Comparison of ENCODE assay signal across 22 mouse cellular contexts in genomic region chr14:31179677-31180365, GRCm38 (mm10). TPM values are rescaled to one million over a fixed set of nuclear protein-coding genes. Genes with fewer than 3 reads are reported as not detected.
A peak's percentile ranks its signal among the peaks of the same experiment; 100 is the strongest.
DNase-seq lines count a peak whose midpoint lies in the region; ATAC-seq and TF ChIP-seq lines count a peak whose summit lies in the region.
"Had no signal": no experiment of that assay in that cellular context is flagged by ENCODE, and none has a peak within 500 bp of the region (broad histone marks: within the 10 kb centered on the region; RNA-seq: fewer than 3 reads in every experiment).

No protein-coding gene starts in this region.

- no peaks in the 10 kb centered on the region for H3K27me3 ChIP-seq in heart, embryonic 16.5 days (ENCODE audit: control insufficient read depth, insufficient read depth, low read length)
- no peaks in the 10 kb centered on the region for H3K27me3 ChIP-seq in liver, adult 2 months (ENCODE audit: control insufficient read depth, insufficient read depth, low read length)
- H3K27me3 ChIP-seq: forebrain, embryonic 15.5 days; intestine, embryonic 15.5 days; midbrain, embryonic 12.5 days; stomach, embryonic 15.5 days had no signal

- H3K9me3 ChIP-seq in heart, embryonic 16.5 days (replicated peaks; ENCODE audit: control insufficient read depth, low read length), result no peaks in the 10 kb centered on the region
- H3K9me3 ChIP-seq: embryonic facial prominence, embryonic 10.5 days; forebrain, embryonic 15.5 days; G1E; intestine, embryonic 15.5 days; midbrain, embryonic 12.5 days; stomach, embryonic 15.5 days had no signal

- DNase-seq in heart, adult 18-20 months, result no peak
- DNase-seq in liver, adult 2 months (ENCODE audit: extremely low read depth, low read depth, low spot score), result no peak
- no peak for DNase-seq in liver
- peak; percentile 68 for DNase-seq in gastrocnemius, postnatal 14 days
- no peak for DNase-seq in embryo, embryonic 11 days
- DNase-seq: adrenal gland, adult 8-10 months; cerebellum, adult 9-10 months; layer of hippocampus, adult 9-11 months; right cerebral cortex, adult 18-20 months; spleen, adult 18-20 months had no signal

- no peaks in the 10 kb centered on the region for H3K79me2 ChIP-seq in liver, adult 2 months (ENCODE audit: control insufficient read depth, insufficient read depth, low read length)
- H3K79me2 ChIP-seq in macrophage (ENCODE audit: inconsistent target), result peaks cover 80% of the 10 kb centered on the region

- no peak overlapping the region for H3K27ac ChIP-seq in heart, embryonic 16.5 days (ENCODE audit: low read length)
- H3K27ac ChIP-seq in liver, adult 2 months (replicated peaks; ENCODE audit: insufficient read depth, low read depth, low read length), result no peak overlapping the region
- peak overlapping the region; percentile 100 for H3K27ac ChIP-seq in macrophage
- H3K27ac ChIP-seq: forebrain, embryonic 15.5 days; intestine, embryonic 15.5 days; liver, embryonic 14.5 days; midbrain, embryonic 12.5 days; stomach, embryonic 15.5 days had no signal

- H3K4me1 ChIP-seq in heart, embryonic 16.5 days (ENCODE audit: control insufficient read depth, insufficient read depth, low read length), result no peaks in the 10 kb centered on the region
- peaks cover 22% of the 10 kb centered on the region for H3K4me1 ChIP-seq in liver, adult 2 months (ENCODE audit: control insufficient read depth, insufficient read depth, low read length)
- H3K4me1 ChIP-seq: embryonic facial prominence, embryonic 10.5 days; forebrain, embryonic 15.5 days; intestine, embryonic 15.5 days; midbrain, embryonic 12.5 days; stomach, embryonic 15.5 days had no signal

- peaks cover 92% of the 10 kb centered on the region for H3K36me3 ChIP-seq in heart, embryonic 16.5 days (ENCODE audit: control insufficient read depth, insufficient read depth)
- peaks cover 32% of the 10 kb centered on the region for H3K36me3 ChIP-seq in liver, adult 2 months (ENCODE audit: control insufficient read depth, insufficient read depth, low read length)
- peaks cover 64% of the 10 kb centered on the region for H3K36me3 ChIP-seq in macrophage (ENCODE audit: inconsistent target)

- 75% methylated on average over 12 of the region's 12 CpGs for WGBS in heart, embryonic 16.5 days
- 89% methylated on average over 12 of the region's 12 CpGs for WGBS in liver, adult 2 months
- 96% methylated on average over 9 of the region's 12 CpGs for WGBS in macrophage (ENCODE audit: missing documents)

- no peak overlapping the region for H3K9ac ChIP-seq in heart, embryonic 16.5 days (ENCODE audit: low read length)
- no peak overlapping the region for H3K9ac ChIP-seq in liver, adult 2 months (ENCODE audit: low read depth, low read length)
- H3K9ac ChIP-seq: forebrain, embryonic 15.5 days; intestine, embryonic 15.5 days; liver, embryonic 14.5 days; midbrain, embryonic 12.5 days; stomach, embryonic 15.5 days had no signal

- H3K4me2 ChIP-seq in heart, embryonic 16.5 days (ENCODE audit: low read depth, low read length), result no peak overlapping the region
- H3K4me2 ChIP-seq: forebrain, embryonic 15.5 days; intestine, embryonic 15.5 days; midbrain, embryonic 12.5 days; stomach, embryonic 15.5 days had no signal

- ATAC-seq in heart, embryonic 16.5 days (replicated peaks; ENCODE audit: extremely low read depth, insufficient read depth, low FRiP score), result 0 out of 2 replicates have a peak, but pooled peaks have one; percentile 15
- no peak for ATAC-seq in granulocyte monocyte progenitor cell, adult 5-6 weeks (replicated peaks; ENCODE audit: poor library complexity, severe bottlenecking)
- ATAC-seq: forebrain, embryonic 15.5 days; intestine, embryonic 15.5 days had no signal

- 0 out of 2 replicates have a peak, but pooled peaks have one; percentile 2 for TF ChIP-seq POLR2A in liver, adult 2 months (IDR thresholded peaks at IDR 0.05; ENCODE audit: extremely low read depth, insufficient read depth, low read length)

- no peak overlapping the region for H3K4me3 ChIP-seq in heart, embryonic 16.5 days (ENCODE audit: low read length)
- no peak overlapping the region for H3K4me3 ChIP-seq in liver, adult 2 months (ENCODE audit: insufficient read depth, low read depth, low read length)
- H3K4me3 ChIP-seq in macrophage (ENCODE audit: inconsistent target), result no peak overlapping the region
- H3K4me3 ChIP-seq: embryonic facial prominence, embryonic 10.5 days; erythroblast, embryonic 14.5 days; forebrain, embryonic 15.5 days; intestine, embryonic 15.5 days; midbrain, embryonic 12.5 days; stomach, embryonic 15.5 days had no signal

- intact Hi-C loops in gastrocnemius, postnatal 14 days (cut with DNase I; ENCODE audit: low total_unique reads), result loop anchor here (10.0 kb wide), 1 partner anchor 45 kb away; the partner anchor contains the start of gene Nt5dc2

- TF ChIP-seq CTCF in liver, adult 2 months (IDR thresholded peaks at IDR 0.05; ENCODE audit: low read depth, low read length), result no peak

RNA-seq across cellular contexts. Expression of gene Stab1, which starts 11.4 kb away (rescaled TPM):
- 36.6 and 43.8 TPM in 2 replicates for polyA plus RNA-seq in heart, embryonic 16.5 days (2015; fragmentation: Nextera tagmentation; extraction: Ambion mirVana)
- 10 to 100 TPM; 63.2 to 64.1 TPM for total RNA-seq in heart, adult 18-20 months (2021)
- 27.0 and 39.5 TPM in 2 replicates for total RNA-seq in liver, adult 2 months (2014; rRNA removed)
- 32.7 and 52.3 TPM in 2 replicates for polyA plus RNA-seq in liver, adult 2 months (2012; rRNA removed)
- total RNA-seq in gastrocnemius, postnatal 14 days (2021), result 10 to 100 TPM; 29.8 to 40.4 TPM
- total RNA-seq in macrophage (2018; cell fraction: chromatin; rRNA removed), result 1,000 to 10,000 TPM in 23 of 26 experiments, 100 to 1,000 TPM in 3; 175 to 4,782 (median 2,271) TPM
- 100 to 1,000 TPM in 25 of 26 experiments, 10 to 100 TPM in 1; 91.4 to 838 (median 312) TPM for total RNA-seq in macrophage (2018; cell fraction: cytosol; rRNA removed)
- 1,000 to 10,000 TPM in 14 of 26 experiments, 100 to 1,000 TPM in 12; 325 to 5,560 (median 1,024) TPM for total RNA-seq in macrophage (2018; cell fraction: nucleus; rRNA removed)
- 241 to 829 TPM (median 623 TPM) in 3 replicates for polyA plus RNA-seq in macrophage (2018)
- total RNA-seq in granulocyte monocyte progenitor cell, adult 5-6 weeks (2014; fragmentation: Nextera tagmentation), result not detected in 2 replicates
- total RNA-seq in granulocyte monocyte progenitor cell, adult 5-6 weeks (2017), result 3.0 TPM in 1 of 2 replicates, not detected in the other
- total RNA-seq: hematopoietic stem cell, adult 5-6 weeks had no signal
- polyA plus RNA-seq: G1E had no signal

RNA-seq across cellular contexts. Expression of gene Tnnc1, which starts 28.3 kb away (rescaled TPM):
- 4,861 and 5,105 TPM in 2 replicates for polyA plus RNA-seq in heart, embryonic 16.5 days (2015; fragmentation: Nextera tagmentation; extraction: Ambion mirVana)
- 1,000 to 10,000 TPM; 5,748 to 6,764 TPM for total RNA-seq in heart, adult 18-20 months (2021)
- 0.27 and 0.83 TPM in 2 replicates for total RNA-seq in liver, adult 2 months (2014; rRNA removed)
- polyA plus RNA-seq in liver, adult 2 months (2012; rRNA removed), result 0.32 TPM in 1 of 2 replicates, not detected in the other
- total RNA-seq in gastrocnemius, postnatal 14 days (2021), result 100 to 1,000 TPM; 273 to 573 TPM
- 10 to 100 TPM in 1 of 26 experiments, 1 to 10 TPM in 25; 1.2 to 10.1 (median 6.3) TPM for total RNA-seq in macrophage (2018; cell fraction: chromatin; rRNA removed)
- total RNA-seq in macrophage (2018; cell fraction: cytosol; rRNA removed), result 1 to 10 TPM in 24 of 26 experiments, under 1 TPM in 2; 0.89 to 3.3 (median 1.7) TPM
- total RNA-seq in macrophage (2018; cell fraction: nucleus; rRNA removed), result 10 to 100 TPM in 1 of 26 experiments, 1 to 10 TPM in 23, not detected in 2; 1.5 to 12.4 (median 3.9) TPM
- polyA plus RNA-seq in macrophage (2018), result 0.50 to 1.8 TPM (median 0.95 TPM) in 3 replicates
- total RNA-seq in granulocyte monocyte progenitor cell, adult 5-6 weeks (2014; fragmentation: Nextera tagmentation), result 4.1 TPM in 1 of 2 replicates, not detected in the other
- total RNA-seq in granulocyte monocyte progenitor cell, adult 5-6 weeks (2017), result 0.82 TPM in 1 of 2 replicates, not detected in the other
- total RNA-seq: hematopoietic stem cell, adult 5-6 weeks had no signal

RNA-seq across cellular contexts. Expression of gene Nisch, which starts 36.9 kb away (rescaled TPM):
- 331 and 376 TPM in 2 replicates for polyA plus RNA-seq in heart, embryonic 16.5 days (2015; fragmentation: Nextera tagmentation; extraction: Ambion mirVana)
- 100 to 1,000 TPM; 118 to 119 TPM for total RNA-seq in heart, adult 18-20 months (2021)
- total RNA-seq in liver, adult 2 months (2014; rRNA removed), result 66.7 and 83.0 TPM in 2 replicates
- 107 and 152 TPM in 2 replicates for polyA plus RNA-seq in liver, adult 2 months (2012; rRNA removed)
- total RNA-seq in gastrocnemius, postnatal 14 days (2021), result 100 to 1,000 TPM in 1 of 2 experiments, 10 to 100 TPM in 1; 93.2 to 102 TPM
- 1,000 to 10,000 TPM in 24 of 26 experiments, 100 to 1,000 TPM in 2; 665 to 2,090 (median 1,583) TPM for total RNA-seq in macrophage (2018; cell fraction: chromatin; rRNA removed)
- 100 to 1,000 TPM; 112 to 253 (median 171) TPM for total RNA-seq in macrophage (2018; cell fraction: cytosol; rRNA removed)
- total RNA-seq in macrophage (2018; cell fraction: nucleus; rRNA removed), result 1,000 to 10,000 TPM in 7 of 26 experiments, 100 to 1,000 TPM in 19; 420 to 1,439 (median 890) TPM
- 163 to 251 TPM (median 201 TPM) in 3 replicates for polyA plus RNA-seq in macrophage (2018)
- 137 and 211 TPM in 2 replicates for total RNA-seq in granulocyte monocyte progenitor cell, adult 5-6 weeks (2014; fragmentation: Nextera tagmentation)
- total RNA-seq in granulocyte monocyte progenitor cell, adult 5-6 weeks (2017), result 86.1 and 111 TPM in 2 replicates

RNA-seq across cellular contexts. Expression of gene Sema3g, which starts 37.8 kb away (rescaled TPM):
- polyA plus RNA-seq in heart, embryonic 16.5 days (2015; fragmentation: Nextera tagmentation; extraction: Ambion mirVana), result 0.97 TPM in 2 replicates
- total RNA-seq in heart, adult 18-20 months (2021), result 10 to 100 TPM; 13.5 to 15.7 TPM
- under 0.01 and 0.27 TPM in 2 replicates for total RNA-seq in liver, adult 2 months (2014; rRNA removed)
- 0.05 and 0.19 TPM in 2 replicates for polyA plus RNA-seq in liver, adult 2 months (2012; rRNA removed)
- total RNA-seq in gastrocnemius, postnatal 14 days (2021), result 1 to 10 TPM; 7.2 to 8.7 TPM
- total RNA-seq in macrophage (2018; cell fraction: chromatin; rRNA removed), result 1 to 10 TPM in 3 of 26 experiments, under 1 TPM in 12, not detected in 11; 0.16 to 1.7 (median 0.55) TPM
- under 1 TPM in 18 of 26 experiments, not detected in 8; 0.04 to 0.38 (median 0.11) TPM for total RNA-seq in macrophage (2018; cell fraction: cytosol; rRNA removed)
- total RNA-seq in macrophage (2018; cell fraction: nucleus; rRNA removed), result 1 to 10 TPM in 1 of 26 experiments, under 1 TPM in 18, not detected in 7; 0.22 to 1.3 (median 0.37) TPM
- not detected in 3 replicates for polyA plus RNA-seq in macrophage (2018)
- total RNA-seq in granulocyte monocyte progenitor cell, adult 5-6 weeks (2014; fragmentation: Nextera tagmentation), result 0.21 TPM in 1 of 2 replicates, not detected in the other
- not detected in 2 replicates for total RNA-seq in granulocyte monocyte progenitor cell, adult 5-6 weeks (2017)
- polyA plus RNA-seq: erythroblast, embryonic 14.5 days; G1E had no signal

RNA-seq across cellular contexts. Expression of gene Nt5dc2, which starts 49.0 kb away (rescaled TPM):
- polyA plus RNA-seq in heart, embryonic 16.5 days (2015; fragmentation: Nextera tagmentation; extraction: Ambion mirVana), result 288 and 319 TPM in 2 replicates
- 10 to 100 TPM; 19.2 TPM for total RNA-seq in heart, adult 18-20 months (2021)
- 3.0 and 6.0 TPM in 2 replicates for total RNA-seq in liver, adult 2 months (2014; rRNA removed)
- polyA plus RNA-seq in liver, adult 2 months (2012; rRNA removed), result 14.8 and 17.5 TPM in 2 replicates
- total RNA-seq in gastrocnemius, postnatal 14 days (2021), result 1 to 10 TPM; 6.8 to 8.1 TPM
- total RNA-seq in macrophage (2018; cell fraction: chromatin; rRNA removed), result 10 to 100 TPM in 11 of 26 experiments, 1 to 10 TPM in 15; 1.8 to 37.0 (median 8.3) TPM
- 100 to 1,000 TPM in 5 of 26 experiments, 10 to 100 TPM in 21; 25.4 to 119 (median 52.7) TPM for total RNA-seq in macrophage (2018; cell fraction: cytosol; rRNA removed)
- total RNA-seq in macrophage (2018; cell fraction: nucleus; rRNA removed), result 10 to 100 TPM in 21 of 26 experiments, 1 to 10 TPM in 5; 6.5 to 49.6 (median 15.5) TPM
- 64.0 to 97.6 TPM (median 77.4 TPM) in 3 replicates for polyA plus RNA-seq in macrophage (2018)
- 107 and 116 TPM in 2 replicates for total RNA-seq in granulocyte monocyte progenitor cell, adult 5-6 weeks (2014; fragmentation: Nextera tagmentation)
- total RNA-seq in granulocyte monocyte progenitor cell, adult 5-6 weeks (2017), result 172 and 213 TPM in 2 replicates

Comparison
In these comparisons a context has a peak if more than half of its experiments do, and no peak if none do; other contexts are left out.
1. RNA of gene Tnnc1, which starts 28.3 kb away (total RNA-seq): 5,748 to 6,764 TPM in heart, adult 18-20 months and 273 to 573 TPM in gastrocnemius, postnatal 14 days; 0.82 to 4.1 TPM in granulocyte monocyte progenitor cell, adult 5-6 weeks and 0.27 to 0.83 TPM in liver, adult 2 months; every median in the first group is over 10 times any median in the second.